Comparison of ENCODE assay signal across 20 mouse cellular contexts in the genomic region with DNA sequence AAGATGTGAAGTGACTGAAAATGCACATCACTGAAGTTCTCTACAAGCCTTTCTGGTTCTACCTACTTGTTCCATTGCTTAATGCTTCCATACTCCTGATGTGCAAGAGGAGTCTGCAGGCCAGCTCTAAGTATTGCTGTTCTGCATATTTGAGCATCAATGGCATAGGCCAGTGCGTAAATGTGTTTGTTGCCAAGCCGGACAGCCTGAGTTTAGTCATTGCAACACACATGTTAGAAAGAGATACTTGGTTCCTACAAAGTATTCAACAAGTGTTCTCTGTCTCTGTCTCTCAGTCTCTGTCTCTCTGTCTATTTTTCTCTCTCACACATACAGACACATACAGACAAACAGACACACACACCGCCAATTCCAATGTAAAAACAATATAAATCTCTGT.
DNase-seq lines count a peak whose midpoint lies in the region; ATAC-seq and TF ChIP-seq lines count a peak whose summit lies in the region.
"Had no signal": no experiment of that assay in that cellular context is flagged by ENCODE, and none has a peak within 500 bp of the region (broad histone marks: within the 10 kb centered on the region; RNA-seq: fewer than 3 reads in every experiment).

No protein-coding gene starts in this region.

- no peak overlapping the region for H3K4me3 ChIP-seq in lung, embryonic 14.5 days (ENCODE audit: low read depth, low read length)
- H3K4me3 ChIP-seq in lung, embryonic 16.5 days (ENCODE audit: low read length) = no peak overlapping the region
- H3K4me3 ChIP-seq: embryonic facial prominence, embryonic 10.5 days; embryonic facial prominence, embryonic 12.5 days; forebrain, embryonic 13.5 days; forebrain, embryonic 15.5 days had no signal

- no peak for TF ChIP-seq CTCF in lung, embryonic 14.5 days (IDR thresholded peaks at IDR 0.05; ENCODE audit: low read depth)

- no peaks in the 10 kb centered on the region for H3K36me3 ChIP-seq in lung, embryonic 14.5 days (ENCODE audit: insufficient read depth)
- H3K36me3 ChIP-seq in lung, embryonic 16.5 days (ENCODE audit: control insufficient read depth, insufficient read depth, low read length) = no peaks in the 10 kb centered on the region
- H3K36me3 ChIP-seq: embryonic facial prominence, embryonic 10.5 days; embryonic facial prominence, embryonic 12.5 days; forebrain, embryonic 15.5 days had no signal

- H3K9ac ChIP-seq in lung, embryonic 14.5 days = no peak overlapping the region
- H3K9ac ChIP-seq in lung, embryonic 16.5 days (ENCODE audit: low read length) = no peak overlapping the region
- H3K9ac ChIP-seq: embryonic facial prominence, embryonic 12.5 days; forebrain, embryonic 13.5 days; forebrain, embryonic 15.5 days had no signal

- peak overlapping the region; percentile 52; the same call in 1 of the 2 replicates for H3K27ac ChIP-seq in lung, embryonic 14.5 days (ENCODE audit: low read depth)
- peak overlapping the region; percentile 46; the same call in 1 of the 2 replicates for H3K27ac ChIP-seq in lung, embryonic 16.5 days (ENCODE audit: low read length)
- H3K27ac ChIP-seq: embryonic facial prominence, embryonic 10.5 days; embryonic facial prominence, embryonic 12.5 days; forebrain, embryonic 13.5 days; forebrain, embryonic 15.5 days had no signal

- H3K4me2 ChIP-seq in lung, embryonic 14.5 days = no peak overlapping the region
- no peak overlapping the region for H3K4me2 ChIP-seq in lung, embryonic 16.5 days (ENCODE audit: low read depth, low read length)
- H3K4me2 ChIP-seq: embryonic facial prominence, embryonic 12.5 days; forebrain, embryonic 13.5 days; forebrain, embryonic 15.5 days had no signal

- 0 out of 2 replicates have a peak, but pooled peaks cover 5% of the 10 kb centered on the region for H3K4me1 ChIP-seq in lung, embryonic 14.5 days (ENCODE audit: insufficient read depth)
- no peaks in the 10 kb centered on the region; the same call in 1 of the 2 replicates for H3K4me1 ChIP-seq in lung, embryonic 16.5 days (replicated peaks; ENCODE audit: control insufficient read depth, insufficient read depth, low read length)
- H3K4me1 ChIP-seq: embryonic facial prominence, embryonic 10.5 days; embryonic facial prominence, embryonic 12.5 days; forebrain, embryonic 13.5 days; forebrain, embryonic 15.5 days had no signal

- 47% methylated on average over 3 of the region's 3 CpGs for WGBS in lung, embryonic 14.5 days
- 48% methylated on average over 3 of the region's 3 CpGs for WGBS in lung, embryonic 16.5 days

- DNase-seq in lung, embryonic 14.5 days = peak; percentile 68
- no peak for DNase-seq in lung, adult 18-20 months
- no peak for DNase-seq in lung, postnatal 14 days
- DNase-seq in lung, postnatal 10 days = peak; percentile 21
- peak; percentile 13 for DNase-seq in lung, postnatal 36 days
- DNase-seq in layer of hippocampus, adult 9-10 months (ENCODE audit: low spot score) = no peak
- no peak for DNase-seq in adrenal gland, postnatal 10 days
- DNase-seq: adrenal gland, adult 2 months; adrenal gland, postnatal 14 days; adrenal gland, postnatal 36 days; cerebellum, adult 11-12 months; cerebellum, adult 2 months; cerebellum, adult 9-10 months; cerebellum, postnatal 10 days; cerebellum, postnatal 25 days had no signal

- no peaks in the 10 kb centered on the region for H3K27me3 ChIP-seq in lung, embryonic 14.5 days (ENCODE audit: insufficient read depth, low read length)
- H3K27me3 ChIP-seq in lung, embryonic 16.5 days (ENCODE audit: control insufficient read depth, insufficient read depth, low read depth, low read length) = no peaks in the 10 kb centered on the region
- H3K27me3 ChIP-seq: embryonic facial prominence, embryonic 12.5 days; forebrain, embryonic 13.5 days; forebrain, embryonic 15.5 days had no signal

- peak; percentile 69; the same call in 1 of the 2 replicates for ATAC-seq in lung, embryonic 14.5 days (ENCODE audit: insufficient read depth)
- peak; percentile 71 for ATAC-seq in lung, embryonic 16.5 days (ENCODE audit: low read depth)
- ATAC-seq: forebrain, embryonic 13.5 days; forebrain, embryonic 15.5 days had no signal

- no peaks in the 10 kb centered on the region for H3K9me3 ChIP-seq in lung, embryonic 14.5 days (ENCODE audit: low read depth, low read length)
- no peaks in the 10 kb centered on the region for H3K9me3 ChIP-seq in lung, embryonic 16.5 days (ENCODE audit: control insufficient read depth, low read length)
- H3K9me3 ChIP-seq: embryonic facial prominence, embryonic 10.5 days; embryonic facial prominence, embryonic 12.5 days; forebrain, embryonic 13.5 days; forebrain, embryonic 15.5 days had no signal

Comparison
In these comparisons a context has a peak if more than half of its experiments do, and no peak if none do; other contexts are left out.
1. DNase-seq: peak in lung, embryonic 14.5 days (single experiment), lung, postnatal 10 days (single experiment) and lung, postnatal 36 days (single experiment); none in lung, adult 18-20 months (0 of 2), lung, postnatal 14 days (single experiment), layer of hippocampus, adult 9-10 months (single experiment) and adrenal gland, postnatal 10 days (single experiment).